Mouse (Mus musculus) testis, postnatal 14 days (tissue): ENCODE measurements around the gene Calm3.
A peak's percentile ranks its signal among the peaks of the same experiment; 100 is the strongest.

ENCODE experiments used
- DNase-seq: peaks from one replicate; pipeline ENCODE4 v3.0.0; 2021; ENCODE audit warnings: low spot score

Gene Calm3

GRCm38 (mm10) chr7:16940292-16940691 is 16.4 kb upstream of the Calm3 start:
- no peak for DNase-seq

DNA sequence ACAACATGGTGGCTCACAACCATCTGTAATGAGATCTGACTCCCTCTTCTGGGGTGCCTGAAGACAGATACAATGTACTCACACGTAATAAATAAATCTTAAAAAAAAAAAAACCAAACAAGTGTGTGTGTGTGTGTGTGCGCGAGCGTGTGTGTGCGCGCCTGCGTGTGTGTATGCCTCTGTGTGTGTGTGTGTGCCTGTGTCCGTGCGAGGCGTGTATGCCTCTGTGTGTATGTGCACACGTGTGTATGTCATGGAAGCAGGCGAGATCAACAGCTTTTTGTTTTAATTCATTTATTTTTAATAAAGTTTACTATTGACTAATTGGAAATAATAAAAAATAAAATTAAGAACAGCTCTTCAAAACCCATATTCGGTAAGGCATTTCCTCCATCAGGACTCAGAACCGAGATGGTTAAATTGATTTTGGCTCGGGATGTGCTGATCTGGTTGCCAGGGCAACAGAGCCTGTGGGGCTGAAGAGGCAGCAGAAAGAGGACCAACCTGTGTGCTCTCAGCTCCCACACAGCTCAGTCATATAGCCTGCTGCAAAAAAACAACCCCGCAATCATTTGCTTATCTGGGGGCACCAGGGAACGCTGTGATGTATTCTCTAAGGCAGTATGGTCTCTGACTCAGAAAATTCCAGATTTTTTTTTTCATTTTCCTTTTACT is 14.3 kb upstream of the Calm3 start:
- no peak for DNase-seq

- peak; percentile 68 for DNase-seq
These were observed 13.4 kb upstream of the Calm3 start for GRCm38 (mm10) chr7:16937312-16937711.

DNA sequence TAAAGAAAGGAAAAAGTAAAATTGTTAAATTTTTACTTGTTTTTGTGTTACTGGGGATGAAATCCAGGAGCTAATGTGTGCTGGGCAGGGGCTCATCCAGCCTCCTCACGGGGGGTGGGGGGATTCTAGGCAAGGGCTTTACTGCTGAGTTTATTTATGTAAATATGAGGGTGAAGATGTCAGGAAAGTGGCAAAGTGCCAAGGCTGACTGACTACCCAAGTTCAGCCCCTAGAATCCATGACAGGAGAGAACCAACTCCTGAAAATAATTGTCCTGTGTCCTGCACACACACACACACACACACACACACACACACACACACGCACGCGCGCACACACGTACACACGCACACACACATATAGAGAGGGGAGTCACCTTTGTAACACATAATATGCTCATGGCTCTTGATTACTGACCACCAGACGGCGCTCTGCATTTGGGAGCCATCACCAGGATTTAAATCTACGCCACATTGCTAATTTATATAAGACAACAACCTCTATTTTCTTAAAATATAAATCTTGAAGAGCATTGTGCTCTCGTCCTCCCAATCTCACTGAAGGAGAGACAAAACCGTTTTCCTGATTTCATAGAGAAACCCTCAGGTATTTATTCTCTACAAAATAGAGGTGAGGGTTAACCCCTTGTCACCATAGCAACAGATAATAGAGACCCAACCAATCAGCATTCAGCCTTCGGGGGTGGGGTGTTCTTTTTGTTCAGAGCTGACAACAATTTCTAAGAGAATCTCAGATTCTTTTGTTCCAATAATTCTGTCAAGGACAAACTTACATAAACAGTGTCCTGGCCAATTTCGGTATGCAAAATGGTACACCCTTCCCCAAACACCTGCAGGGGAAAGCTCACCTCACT is 9.0 kb upstream of the Calm3 start:
- no peak for DNase-seq

- peak; percentile 72 for DNase-seq
These were observed 8.2 kb upstream of the Calm3 start for GRCm38 (mm10) chr7:16931968-16932627.

- DNase-seq: no peak
These were observed 6.9 kb upstream of the Calm3 start for GRCm38 (mm10) chr7:16930850-16931249.

- no peak for DNase-seq
These were observed 4.4 kb upstream of the Calm3 start for GRCm38 (mm10) chr7:16928341-16928740.

- DNase-seq: peak; percentile 66
These were observed 454 bp downstream of the Calm3 start for GRCm38 (mm10) chr7:16923283-16924036.

DNA sequence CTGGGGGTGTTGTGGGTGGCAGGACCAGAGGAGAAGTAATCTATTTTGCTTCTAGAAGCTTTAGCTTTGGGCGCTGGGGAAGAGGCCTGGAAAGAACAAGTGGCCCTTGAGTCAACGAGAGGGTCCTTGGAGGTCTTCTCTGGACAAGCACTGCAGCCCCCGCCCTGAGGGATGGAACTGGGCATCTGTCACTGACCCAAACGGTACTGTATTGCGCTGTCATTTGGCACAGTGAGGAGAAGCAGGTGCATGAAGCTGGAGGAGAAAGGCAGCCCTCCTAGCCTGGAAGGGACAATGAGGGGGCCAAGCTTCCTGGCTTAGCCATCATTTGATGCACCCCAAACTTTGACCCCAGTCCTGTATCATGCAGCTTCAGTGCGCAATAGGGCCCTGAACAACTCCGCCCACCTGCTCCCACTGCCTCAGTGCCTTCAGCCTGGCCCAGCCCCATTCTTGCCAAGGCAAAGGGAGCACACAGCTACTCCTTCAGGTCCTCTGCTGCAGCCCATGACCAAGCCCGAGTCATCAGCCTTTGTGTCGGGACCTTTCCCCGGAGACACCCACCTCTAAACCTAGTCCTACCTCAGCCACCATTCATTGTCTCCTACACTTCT is 1.4 kb downstream of the Calm3 start:
- DNase-seq: peak; percentile 38

DNA sequence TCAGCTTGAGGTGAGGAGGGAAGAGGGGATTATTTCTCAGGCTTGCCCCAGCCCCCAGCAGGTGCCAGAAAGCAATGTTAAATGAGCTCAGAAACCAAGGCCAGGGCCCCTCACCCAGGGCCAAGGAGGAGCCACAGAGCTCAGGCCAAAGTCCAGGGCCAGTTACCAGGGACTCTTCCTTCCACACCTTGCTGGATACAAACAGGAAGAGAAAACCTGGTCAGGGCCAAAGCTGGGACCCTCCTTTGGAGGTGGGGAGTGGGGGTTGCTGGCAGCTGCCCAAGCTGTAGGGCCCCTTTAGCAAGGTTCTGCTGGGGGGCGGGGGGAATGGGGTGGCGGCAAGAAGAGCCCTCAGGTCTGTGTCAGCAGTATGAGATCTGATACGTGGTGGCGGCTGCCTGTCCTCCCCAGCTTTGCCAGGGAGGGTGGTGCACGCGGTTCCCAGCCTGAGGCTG is 2.0 kb downstream of the Calm3 start:
- DNase-seq: no peak

DNA sequence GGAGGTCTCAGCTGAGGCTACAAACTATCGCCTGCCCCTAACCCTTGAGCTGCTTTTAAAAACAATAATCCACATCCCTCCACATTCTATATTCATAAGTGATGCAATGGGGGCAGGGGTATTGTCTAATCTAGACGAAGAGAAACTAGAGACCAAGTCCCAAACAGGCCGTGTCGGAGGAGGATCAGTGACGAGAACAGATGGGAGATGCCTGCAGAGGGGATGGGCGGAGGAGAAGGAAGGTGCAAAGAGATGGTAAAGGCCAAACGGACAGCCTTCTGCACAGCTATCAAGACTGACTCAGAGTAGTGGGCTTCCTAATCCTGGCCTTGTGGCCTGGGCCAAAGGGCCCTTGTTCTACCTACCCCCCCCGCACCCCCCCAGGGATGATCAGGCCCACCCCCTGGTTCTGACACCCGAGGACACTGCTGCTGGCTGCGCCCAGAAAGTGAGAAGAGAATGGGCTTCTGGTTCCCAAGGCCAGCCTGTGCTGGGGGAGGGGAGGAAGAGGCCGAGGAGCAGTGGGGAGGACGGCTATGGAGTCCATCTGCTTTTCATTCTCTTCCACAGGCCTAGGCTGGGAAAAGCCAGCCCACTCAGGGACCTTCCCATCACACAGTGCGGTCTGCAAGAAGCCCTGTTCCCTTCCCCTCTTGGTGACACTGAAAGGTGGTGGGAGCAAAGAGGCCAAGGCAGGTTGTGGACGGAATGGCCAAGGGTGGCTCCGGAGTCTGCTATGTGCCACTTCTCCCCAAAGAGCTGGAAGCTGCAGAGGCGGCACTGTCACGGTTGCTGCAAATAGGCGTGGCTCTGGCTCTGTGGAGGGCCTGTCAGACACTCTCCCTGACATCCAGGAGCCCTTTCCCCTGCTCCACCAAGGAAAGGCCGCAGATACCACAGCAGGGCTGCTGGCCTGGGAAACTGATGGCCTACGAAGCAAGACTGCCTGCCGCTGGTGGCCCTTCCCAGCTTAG is 2.8 kb downstream of the Calm3 start:
- DNase-seq: peak; percentile 33

GRCm38 (mm10) chr7:16920150-16920579 is 3.7 kb downstream of the Calm3 start:
- DNase-seq: no peak

GRCm38 (mm10) chr7:16919395-16920149 is 4.3 kb downstream of the Calm3 start:
- DNase-seq: no peak

GRCm38 (mm10) chr7:16918670-16919069 is 5.2 kb downstream of the Calm3 start:
- DNase-seq: no peak

- DNase-seq: no peak
These were observed 5.9 kb downstream of the Calm3 start for GRCm38 (mm10) chr7:16918014-16918413.

DNA sequence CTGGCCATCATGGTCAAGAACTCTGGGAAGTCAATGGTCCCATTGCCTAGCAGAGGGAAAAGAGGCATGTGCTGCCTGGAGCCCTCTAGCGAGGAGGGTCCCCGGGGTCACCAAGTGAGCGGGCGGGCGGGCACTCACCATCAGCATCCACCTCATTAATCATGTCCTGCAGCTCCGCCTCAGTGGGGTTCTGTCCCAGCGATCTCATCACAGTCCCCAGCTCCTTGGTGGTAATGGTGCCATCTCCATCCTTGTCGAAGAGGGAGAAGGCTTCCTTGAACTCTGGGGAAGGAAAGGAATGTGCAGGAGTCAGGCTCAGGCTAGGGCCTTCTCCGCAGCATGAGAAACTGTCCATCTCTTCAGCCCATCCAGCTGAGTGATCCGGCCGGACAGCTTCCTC is 6.5 kb downstream of the Calm3 start:
- no peak for DNase-seq

- no peak for DNase-seq
These were observed 7.3 kb downstream of the Calm3 start for GRCm38 (mm10) chr7:16916342-16917265.
